Mouse (Mus musculus): ENCODE results near the gene Elmod2. TPM values are rescaled to one million over a fixed set of nuclear protein-coding genes. Genes with fewer than 3 reads are reported as not detected.
"Not testable (repeated sequence)": the region's sequence is repeated elsewhere in the genome, so short reads cannot be mapped to it uniquely, and the experiment has no call there.

Elmod2 gene
- polyA plus RNA-seq, 1 experiment from 2014 or later, result 5.5 TPM

- no peak for ATAC-seq (ENCODE audit: insufficient read depth)
- H3K9ac ChIP-seq, result no peak overlapping the region
- no peak overlapping the region for H3K27ac ChIP-seq (replicated peaks)
- H3K4me3 ChIP-seq (replicated peaks), result no peak overlapping the region
- H3K9me3 ChIP-seq (replicated peaks), result no peaks in the 10 kb centered on the region
- peaks cover 21% of the 10 kb centered on the region for H3K36me3 ChIP-seq (replicated peaks)
- peaks cover 12% of the 10 kb centered on the region for H3K4me1 ChIP-seq (replicated peaks)
- no peak overlapping the region for H3K4me2 ChIP-seq
- H3K27me3 ChIP-seq, result no peaks in the 10 kb centered on the region
- 70% methylated on average over 5 of the region's 5 CpGs for WGBS (ENCODE audit: insufficient replicate concordance)
These were observed 4.4 kb downstream of the Elmod2 start for GRCm38 (mm10) chr8:83327889-83328288.

GRCm38 (mm10) chr8:83323056-83323455 is 9.2 kb downstream of the Elmod2 start:
- no peak overlapping the region for H3K4me2 ChIP-seq
- WGBS (ENCODE audit: insufficient replicate concordance), result 28% methylated on average over 2 of the region's 2 CpGs
- no peaks in the 10 kb centered on the region for H3K9me3 ChIP-seq (replicated peaks)
- H3K4me1 ChIP-seq (replicated peaks), result peaks cover 6% of the 10 kb centered on the region
- no peaks in the 10 kb centered on the region for H3K27me3 ChIP-seq
- H3K27ac ChIP-seq (replicated peaks), result no peak overlapping the region
- no peak overlapping the region for H3K4me3 ChIP-seq (replicated peaks)
- peaks cover 43% of the 10 kb centered on the region for H3K36me3 ChIP-seq (replicated peaks)
- ATAC-seq (ENCODE audit: insufficient read depth), result peak; percentile 61; the same call in 1 of the 2 replicates
- H3K9ac ChIP-seq, result no peak overlapping the region

GRCm38 (mm10) chr8:83322374-83322773 is 9.9 kb downstream of the Elmod2 start:
- peaks cover 38% of the 10 kb centered on the region for H3K36me3 ChIP-seq (replicated peaks)
- no peak for ATAC-seq (ENCODE audit: insufficient read depth)
- no peak overlapping the region for H3K4me2 ChIP-seq
- H3K27ac ChIP-seq (replicated peaks), result no peak overlapping the region
- no peaks in the 10 kb centered on the region for H3K9me3 ChIP-seq (replicated peaks)
- no peak overlapping the region for H3K4me3 ChIP-seq (replicated peaks)
- H3K9ac ChIP-seq, result no peak overlapping the region
- no peaks in the 10 kb centered on the region for H3K27me3 ChIP-seq
- peaks cover 6% of the 10 kb centered on the region for H3K4me1 ChIP-seq (replicated peaks)
- 80% methylated on average over 6 of the region's 6 CpGs for WGBS (ENCODE audit: insufficient replicate concordance)

GRCm38 (mm10) chr8:83320543-83320942 is 11.7 kb downstream of the Elmod2 start:
- no peak overlapping the region for H3K9ac ChIP-seq
- no peak overlapping the region for H3K4me2 ChIP-seq
- H3K4me3 ChIP-seq (replicated peaks), result no peak overlapping the region
- H3K27me3 ChIP-seq, result no peaks in the 10 kb centered on the region
- ATAC-seq (ENCODE audit: insufficient read depth), result no peak
- H3K36me3 ChIP-seq (replicated peaks), result peaks cover 49% of the 10 kb centered on the region
- peaks cover 6% of the 10 kb centered on the region for H3K4me1 ChIP-seq (replicated peaks)
- WGBS (ENCODE audit: insufficient replicate concordance), result 76% methylated on average over 3 of the region's 3 CpGs
- no peak overlapping the region for H3K27ac ChIP-seq (replicated peaks)
- H3K9me3 ChIP-seq (replicated peaks), result no peaks in the 10 kb centered on the region

- no peak overlapping the region for H3K4me2 ChIP-seq
- no peaks in the 10 kb centered on the region for H3K4me1 ChIP-seq (replicated peaks)
- no peaks in the 10 kb centered on the region for H3K27me3 ChIP-seq
- H3K9me3 ChIP-seq (replicated peaks), result no peaks in the 10 kb centered on the region
- WGBS (ENCODE audit: insufficient replicate concordance), result 82% methylated on average over 2 of the region's 2 CpGs
- ATAC-seq (ENCODE audit: insufficient read depth), result no peak
- no peak overlapping the region for H3K27ac ChIP-seq (replicated peaks)
- no peak overlapping the region for H3K9ac ChIP-seq
- no peak overlapping the region for H3K4me3 ChIP-seq (replicated peaks)
- H3K36me3 ChIP-seq (replicated peaks), result peaks cover 34% of the 10 kb centered on the region
These were observed 16.6 kb downstream of the Elmod2 start for GRCm38 (mm10) chr8:83315691-83316090.

GRCm38 (mm10) chr8:83315084-83315483 is 17.2 kb downstream of the Elmod2 start:
- not testable (repeated sequence) for H3K9ac ChIP-seq; ATAC-seq (ENCODE audit: insufficient read depth); H3K4me1 ChIP-seq (replicated peaks); H3K4me2 ChIP-seq; H3K4me3 ChIP-seq (replicated peaks); H3K9me3 ChIP-seq (replicated peaks); H3K27ac ChIP-seq (replicated peaks); H3K27me3 ChIP-seq
- WGBS (ENCODE audit: insufficient replicate concordance), result 73% methylated on average over 4 of the region's 4 CpGs
- peaks cover 30% of the 10 kb centered on the region for H3K36me3 ChIP-seq (replicated peaks)

- no peaks in the 10 kb centered on the region for H3K4me1 ChIP-seq (replicated peaks)
- H3K4me3 ChIP-seq (replicated peaks), result no peak overlapping the region
- no peaks in the 10 kb centered on the region for H3K9me3 ChIP-seq (replicated peaks)
- no peaks in the 10 kb centered on the region for H3K27me3 ChIP-seq
- ATAC-seq (ENCODE audit: insufficient read depth), result no peak
- no peak overlapping the region for H3K4me2 ChIP-seq
- H3K36me3 ChIP-seq (replicated peaks), result no peaks in the 10 kb centered on the region
- 71% methylated on average over 6 of the region's 6 CpGs for WGBS (ENCODE audit: insufficient replicate concordance)
- no peak overlapping the region for H3K9ac ChIP-seq
- H3K27ac ChIP-seq (replicated peaks), result no peak overlapping the region
These were observed 22.4 kb downstream of the Elmod2 start for GRCm38 (mm10) chr8:83309836-83310235.

- no peak overlapping the region for H3K4me3 ChIP-seq (replicated peaks)
- no peaks in the 10 kb centered on the region for H3K27me3 ChIP-seq
- no peaks in the 10 kb centered on the region for H3K9me3 ChIP-seq (replicated peaks)
- WGBS (ENCODE audit: insufficient replicate concordance), result 66% methylated on average over 1 of the region's 1 CpGs
- H3K27ac ChIP-seq (replicated peaks), result no peak overlapping the region
- ATAC-seq (ENCODE audit: insufficient read depth), result no peak
- H3K4me2 ChIP-seq, result no peak overlapping the region
- no peak overlapping the region for H3K9ac ChIP-seq
- H3K36me3 ChIP-seq (replicated peaks), result no peaks in the 10 kb centered on the region
- H3K4me1 ChIP-seq (replicated peaks), result no peaks in the 10 kb centered on the region
These were observed 27.3 kb downstream of the Elmod2 start for GRCm38 (mm10) chr8:83304946-83305345.

- Histone ChIP-seq H3K9ac (no peak overlapping the region), H3K27ac (replicated peaks) (no peak overlapping the region), H3K27me3 (no peaks in the 10 kb centered on the region), H3K9me3 (replicated peaks) (no peaks in the 10 kb centered on the region), H3K4me1 (replicated peaks) (no peaks in the 10 kb centered on the region), H3K4me3 (replicated peaks) (no peak overlapping the region), H3K4me2 (no peak overlapping the region), H3K36me3 (replicated peaks) (no peaks in the 10 kb centered on the region)
- WGBS (ENCODE audit: insufficient replicate concordance), result 24% methylated on average over 1 of the region's 1 CpGs
- ATAC-seq (ENCODE audit: insufficient read depth), result no peak
These were observed 32.2 kb downstream of the Elmod2 start for GRCm38 (mm10) chr8:83300135-83300534.

GRCm38 (mm10) chr8:83297375-83297774 is 34.9 kb downstream of the Elmod2 start:
- Histone ChIP-seq H3K27ac (replicated peaks) (no peak overlapping the region), H3K4me1 (replicated peaks) (no peaks in the 10 kb centered on the region), H3K4me2 (no peak overlapping the region), H3K4me3 (replicated peaks) (no peak overlapping the region), H3K9ac (no peak overlapping the region), H3K9me3 (replicated peaks) (no peaks in the 10 kb centered on the region), H3K27me3 (0 out of 2 replicates have a peak, but pooled peaks cover under 1% of the 10 kb centered on the region), H3K36me3 (replicated peaks) (no peaks in the 10 kb centered on the region)
- no peak for ATAC-seq (ENCODE audit: insufficient read depth)
- 38% methylated on average over 4 of the region's 4 CpGs for WGBS (ENCODE audit: insufficient replicate concordance)

GRCm38 (mm10) chr8:83290176-83290575 is 42.1 kb downstream of the Elmod2 start, which contains the start of gene Ucp1:
Gene Ucp1, plus strand, starts transcription at chr8:83290352.
- Histone ChIP-seq H3K9me3 (replicated peaks) (no peaks in the 10 kb centered on the region), H3K36me3 (replicated peaks) (no peaks in the 10 kb centered on the region), H3K9ac (no peak within 1 kb of the TSS), H3K27ac (replicated peaks) (no peak within 1 kb of the TSS), H3K4me3 (replicated peaks) (no peak within 1 kb of the TSS), H3K4me2 (no peak within 1 kb of the TSS), H3K4me1 (replicated peaks) (no peaks in the 10 kb centered on the region), H3K27me3 (peaks cover 34% of the 10 kb centered on the region)
- 4% methylated on average over 20 of the region's 20 CpGs for WGBS (ENCODE audit: insufficient replicate concordance)
- ATAC-seq (ENCODE audit: insufficient read depth), result no peak

- H3K4me2 ChIP-seq, result no peak overlapping the region
- no peaks in the 10 kb centered on the region for H3K4me1 ChIP-seq (replicated peaks)
These were observed 46.9 kb downstream of the Elmod2 start for GRCm38 (mm10) chr8:83285391-83285790.

More at GRCm38 (mm10) chr8:83285391-83285790, 46.9 kb downstream of the Elmod2 start:
- ATAC-seq (ENCODE audit: insufficient read depth), result no peak
- no peaks in the 10 kb centered on the region for H3K9me3 ChIP-seq (replicated peaks)
- no peak overlapping the region for H3K4me3 ChIP-seq (replicated peaks)
- 61% methylated on average over 8 of the region's 8 CpGs for WGBS (ENCODE audit: insufficient replicate concordance)
- no peak overlapping the region for H3K27ac ChIP-seq (replicated peaks)
- no peaks in the 10 kb centered on the region for H3K36me3 ChIP-seq (replicated peaks)
- H3K9ac ChIP-seq, result no peak overlapping the region
- H3K27me3 ChIP-seq, result peaks cover 21% of the 10 kb centered on the region
